Mouse (Mus musculus): Measurements from ENCODE around the gene Alox12b.

Gene Alox12b

GRCm38 (mm10) chr11:69123056-69123692 lies 33.6 kb upstream of the Alox12b start:
- DNase-seq (ENCODE audit: low spot score in 2 of 2) = peak; percentile 96

GRCm38 (mm10) chr11:69123693-69124497 lies 32.9 kb upstream of the Alox12b start:
- DNase-seq (ENCODE audit: low spot score in 2 of 2) = peak; percentile 98

- peak; percentile 65 to 79 for DNase-seq (ENCODE audit: low spot score in 2 of 2)
Observed at GRCm38 (mm10) chr11:69124498-69124847, 32.3 kb upstream of the Alox12b start.

- DNase-seq (ENCODE audit: low spot score in 2 of 2) = peak; percentile 78 to 82
Observed at GRCm38 (mm10) chr11:69125041-69125851, 31.5 kb upstream of the Alox12b start.

- DNase-seq (ENCODE audit: low spot score in 2 of 2) = no peak
Observed at GRCm38 (mm10) chr11:69125852-69125918, 31.1 kb upstream of the Alox12b start, which contains the start of gene Aloxe3. Gene Aloxe3 (plus strand): TSS chr11:69125896.

- peak in 1 of 2 experiments; percentile 2 for DNase-seq (ENCODE audit: low spot score in 2 of 2)
Observed at GRCm38 (mm10) chr11:69125919-69126705, 30.7 kb upstream of the Alox12b start.

GRCm38 (mm10) chr11:69126706-69127095 lies 30.1 kb upstream of the Alox12b start:
- peak in 1 of 2 experiments; percentile 1 for DNase-seq (ENCODE audit: low spot score in 2 of 2)

- no peak for DNase-seq (ENCODE audit: low spot score in 2 of 2)
Observed at GRCm38 (mm10) chr11:69128426-69129122, 28.2 kb upstream of the Alox12b start.

GRCm38 (mm10) chr11:69133566-69133922 lies 23.2 kb upstream of the Alox12b start:
- no peak for DNase-seq (ENCODE audit: low spot score in 2 of 2)

GRCm38 (mm10) chr11:69133923-69134621 lies 22.7 kb upstream of the Alox12b start:
- DNase-seq (ENCODE audit: low spot score in 2 of 2) = peak; percentile 84 to 88

- DNase-seq (ENCODE audit: low spot score in 2 of 2) = no peak
Observed at GRCm38 (mm10) chr11:69134622-69134968, 22.2 kb upstream of the Alox12b start.

GRCm38 (mm10) chr11:69135361-69135760 lies 21.4 kb upstream of the Alox12b start:
- DNase-seq (ENCODE audit: low spot score in 2 of 2) = no peak

- DNase-seq (ENCODE audit: low spot score in 2 of 2) = no peak
Observed at GRCm38 (mm10) chr11:69147546-69147945, 9.2 kb upstream of the Alox12b start.

- DNase-seq (ENCODE audit: low spot score in 2 of 2) = no peak
Observed at GRCm38 (mm10) chr11:69148451-69148960, 8.3 kb upstream of the Alox12b start.

- DNase-seq (ENCODE audit: low spot score in 2 of 2) = no peak
Observed at GRCm38 (mm10) chr11:69149728-69150127, 7.1 kb upstream of the Alox12b start.

- DNase-seq (ENCODE audit: low spot score in 2 of 2) = peak; percentile 38 to 57
Observed at GRCm38 (mm10) chr11:69150444-69150843, 6.3 kb upstream of the Alox12b start.

- DNase-seq (ENCODE audit: low spot score in 2 of 2) = no peak
Observed at GRCm38 (mm10) chr11:69151004-69151403, 5.8 kb upstream of the Alox12b start.

- no peak for DNase-seq (ENCODE audit: low spot score in 2 of 2)
Observed at GRCm38 (mm10) chr11:69153831-69154230, 3.0 kb upstream of the Alox12b start.

GRCm38 (mm10) chr11:69155351-69155750 lies 1.4 kb upstream of the Alox12b start:
- peak in 1 of 2 experiments; percentile 52 for DNase-seq (ENCODE audit: low spot score in 2 of 2)

GRCm38 (mm10) chr11:69169313-69169712 lies 12.5 kb downstream of the Alox12b start:
- DNase-seq (ENCODE audit: low spot score in 2 of 2) = peak; percentile 67 to 73

- no peak for DNase-seq (ENCODE audit: low spot score in 2 of 2)
Observed at GRCm38 (mm10) chr11:69171626-69172025, 14.8 kb downstream of the Alox12b start.
